Mouse (Mus musculus) small intestine, adult 2 months (tissue): ENCODE results near the gene Utp15.

Source experiments
- CTCF ChIP-seq: fragments of 200-500 bp; IDR thresholded peaks from 2 replicates; pipeline ENCODE4 v1.5.1; 2012; ENCODE audit warnings: low read depth, mild to moderate bottlenecking, control low read depth, inconsistent platforms, low read length, moderate library complexity, mixed read lengths; ENCODE audit not compliant: insufficient replicate concordance, insufficient read length; ENCODE audit errors: extremely low read depth
- POLR2A ChIP-seq: fragments of 200-500 bp; IDR thresholded peaks from 2 replicates; pipeline ENCODE4 v1.6.1; 2012; ENCODE audit warnings: low read depth, mild to moderate bottlenecking, control low read depth, inconsistent platforms, low read length, moderate library complexity

- no peak for TF ChIP-seq CTCF
- TF ChIP-seq POLR2A = no peak
Measured at GRCm38 (mm10) chr13:98275646-98276045, 12.8 kb upstream of the Utp15 start.
